Mouse (Mus musculus) heart, adult 2 months (tissue): ENCODE results near the gene Pdilt.

ENCODE experiments used
- CTCF ChIP-seq: fragments of 200-600 bp; IDR thresholded peaks from 2 replicates; pipeline ENCODE4 v1.8.1; 2022; ENCODE audit warnings: antibody characterized with exemption, mild to moderate bottlenecking, moderate library complexity
- EP300 ChIP-seq: fragments of 200-500 bp; IDR thresholded peaks from 2 replicates; pipeline ENCODE4 v1.6.1; 2011; ENCODE audit warnings: low read depth, low read length, control low read depth; ENCODE audit not compliant: insufficient read depth
- POLR2A ChIP-seq: fragments of 200-500 bp; IDR thresholded peaks from 2 replicates; pipeline ENCODE4 v1.6.1; 2011; ENCODE audit warnings: mild to moderate bottlenecking, low read depth, low read length, control low read depth; ENCODE audit not compliant: insufficient read depth

- TF ChIP-seq CTCF (no peak), POLR2A (no peak), EP300 (no peak)
Observed at GRCm38 (mm10) chr7:119527135-119527534, 3.8 kb upstream of the Pdilt start.
